ENCODE assay signal across 24 mouse cellular contexts in genomic region chr7:75220786-75221185, GRCm38 (mm10).
DNase-seq lines count a peak whose midpoint lies in the region; ATAC-seq and TF ChIP-seq lines count a peak whose summit lies in the region.
"Had no signal": no experiment of that assay in that cellular context is flagged by ENCODE, and none has a peak within 500 bp of the region (broad histone marks: within the 10 kb centered on the region; RNA-seq: fewer than 3 reads in every experiment).

No protein-coding gene starts in this region.

- WGBS in hindbrain, embryonic 14.5 days = 30% methylated on average over 1 of the region's 1 CpGs
- WGBS in hindbrain, embryonic 11.5 days = 53% methylated on average over 1 of the region's 1 CpGs
- 0% methylated on average over 1 of the region's 1 CpGs for WGBS in midbrain, postnatal 0 days
- WGBS in midbrain, embryonic 10.5 days = 59% methylated on average over 1 of the region's 1 CpGs
- WGBS in kidney, embryonic 14.5 days = 14% methylated on average over 1 of the region's 1 CpGs

- no peak for TF ChIP-seq CTCF in midbrain, postnatal 0 days (IDR thresholded peaks at IDR 0.05)

- peaks cover 9% of the 10 kb centered on the region; the same call in 1 of the 2 replicates for H3K9me3 ChIP-seq in hindbrain, embryonic 14.5 days (ENCODE audit: control insufficient read depth, low read length)
- no peaks in the 10 kb centered on the region for H3K9me3 ChIP-seq in hindbrain, embryonic 11.5 days (ENCODE audit: control insufficient read depth, low read length)
- H3K9me3 ChIP-seq in midbrain, postnatal 0 days (ENCODE audit: low read length) = no peaks in the 10 kb centered on the region
- no peaks in the 10 kb centered on the region; the same call in 1 of the 2 replicates for H3K9me3 ChIP-seq in midbrain, embryonic 10.5 days (replicated peaks)
- peaks cover 4% of the 10 kb centered on the region; the same call in 1 of the 2 replicates for H3K9me3 ChIP-seq in kidney, embryonic 14.5 days (ENCODE audit: control insufficient read depth, low read length)
- H3K9me3 ChIP-seq: embryonic facial prominence, embryonic 15.5 days; midbrain, embryonic 12.5 days had no signal

- no peaks in the 10 kb centered on the region for H3K36me3 ChIP-seq in hindbrain, embryonic 14.5 days (replicated peaks; ENCODE audit: control insufficient read depth, insufficient read depth)
- no peaks in the 10 kb centered on the region for H3K36me3 ChIP-seq in hindbrain, embryonic 11.5 days (ENCODE audit: control insufficient read depth, insufficient read depth, low read length)
- H3K36me3 ChIP-seq in midbrain, postnatal 0 days (ENCODE audit: insufficient read depth, low read length) = no peaks in the 10 kb centered on the region
- H3K36me3 ChIP-seq in midbrain, embryonic 10.5 days = no peaks in the 10 kb centered on the region
- no peaks in the 10 kb centered on the region for H3K36me3 ChIP-seq in kidney, embryonic 14.5 days (ENCODE audit: control insufficient read depth, insufficient read depth, low read length)
- H3K36me3 ChIP-seq: embryonic facial prominence, embryonic 15.5 days; heart, embryonic 13.5 days; limb, embryonic 12.5 days; midbrain, embryonic 12.5 days had no signal

- no peak overlapping the region for H3K4me2 ChIP-seq in hindbrain, embryonic 14.5 days (replicated peaks)
- H3K4me2 ChIP-seq in hindbrain, embryonic 11.5 days (replicated peaks; ENCODE audit: low read depth, low read length) = no peak overlapping the region
- no peak overlapping the region for H3K4me2 ChIP-seq in midbrain, postnatal 0 days (ENCODE audit: low read depth, low read length, poor library complexity, severe bottlenecking)
- H3K4me2 ChIP-seq in kidney, embryonic 14.5 days (replicated peaks; ENCODE audit: low read depth, low read length) = no peak overlapping the region
- H3K4me2 ChIP-seq: embryonic facial prominence, embryonic 15.5 days; heart, embryonic 13.5 days; limb, embryonic 12.5 days; liver, embryonic 11.5 days; midbrain, embryonic 12.5 days had no signal

- H3K9ac ChIP-seq in hindbrain, embryonic 14.5 days = no peak overlapping the region
- H3K9ac ChIP-seq in hindbrain, embryonic 11.5 days (ENCODE audit: low read depth, low read length) = no peak overlapping the region
- H3K9ac ChIP-seq in midbrain, postnatal 0 days (replicated peaks; ENCODE audit: low read length, poor library complexity, severe bottlenecking) = no peak overlapping the region
- H3K9ac ChIP-seq in kidney, embryonic 14.5 days (ENCODE audit: low read depth, low read length) = no peak overlapping the region
- H3K9ac ChIP-seq: embryonic facial prominence, embryonic 15.5 days; heart, embryonic 13.5 days; limb, embryonic 12.5 days; liver, postnatal 0 days; midbrain, embryonic 12.5 days had no signal

- peak; percentile 53 for DNase-seq in cerebellum, adult 9-10 months
- no peak for DNase-seq in cerebellum, adult 11 months
- peak; percentile 46 for DNase-seq in hindbrain, embryonic 14.5 days (ENCODE audit: low spot score)
- no peak for DNase-seq in hindbrain, embryonic 11.5 days (ENCODE audit: low spot score)
- DNase-seq in midbrain, postnatal 0 days (ENCODE audit: low spot score) = peak; percentile 34
- DNase-seq in midbrain, embryonic 10.5 days (ENCODE audit: low spot score) = no peak
- DNase-seq in right cerebral cortex, postnatal 36 days (ENCODE audit: low spot score in 2 of 2) = no peak
- DNase-seq: adrenal gland, postnatal 14 days; cerebellum, adult 18-20 months; cerebellum, postnatal 25 days; embryo, embryonic 11 days; gastrocnemius, postnatal 25 days; heart, adult 2 months; heart, postnatal 4 days; kidney, adult 11 months; kidney, postnatal 4 days; liver, postnatal 0 days had no signal

- no peaks in the 10 kb centered on the region for H3K4me1 ChIP-seq in hindbrain, embryonic 14.5 days (replicated peaks; ENCODE audit: control insufficient read depth, insufficient read depth, low read length)
- H3K4me1 ChIP-seq in hindbrain, embryonic 11.5 days (replicated peaks; ENCODE audit: control insufficient read depth, insufficient read depth, low read length) = no peaks in the 10 kb centered on the region
- no peaks in the 10 kb centered on the region for H3K4me1 ChIP-seq in midbrain, postnatal 0 days (ENCODE audit: insufficient read depth, low read length)
- H3K4me1 ChIP-seq in midbrain, embryonic 10.5 days = no peaks in the 10 kb centered on the region
- H3K4me1 ChIP-seq in kidney, embryonic 14.5 days (ENCODE audit: control insufficient read depth, insufficient read depth, low read length) = 0 out of 2 replicates have a peak, but pooled peaks cover 3% of the 10 kb centered on the region
- H3K4me1 ChIP-seq: embryonic facial prominence, embryonic 15.5 days; limb, embryonic 12.5 days; midbrain, embryonic 12.5 days had no signal

- ATAC-seq in hindbrain, embryonic 14.5 days (ENCODE audit: low FRiP score) = 0 out of 2 replicates have a peak, but pooled peaks have one; percentile 17
- no peak for ATAC-seq in hindbrain, embryonic 11.5 days (ENCODE audit: low FRiP score)
- no peak for ATAC-seq in midbrain, postnatal 0 days (ENCODE audit: low FRiP score)
- ATAC-seq in kidney, embryonic 14.5 days (ENCODE audit: low FRiP score, low TSS enrichment) = no peak
- ATAC-seq: liver, postnatal 0 days had no signal

- H3K4me3 ChIP-seq in hindbrain, embryonic 14.5 days (replicated peaks; ENCODE audit: low read length) = no peak overlapping the region
- no peak overlapping the region for H3K4me3 ChIP-seq in hindbrain, embryonic 11.5 days (ENCODE audit: low read depth, low read length)
- H3K4me3 ChIP-seq in midbrain, postnatal 0 days (ENCODE audit: low read depth, low read length) = no peak overlapping the region
- H3K4me3 ChIP-seq in midbrain, embryonic 10.5 days = no peak overlapping the region
- H3K4me3 ChIP-seq in kidney, embryonic 14.5 days (ENCODE audit: low read length) = no peak overlapping the region
- H3K4me3 ChIP-seq: embryonic facial prominence, embryonic 15.5 days; heart, adult 2 months; heart, embryonic 13.5 days; limb, embryonic 12.5 days; midbrain, embryonic 12.5 days had no signal

- H3K27ac ChIP-seq in hindbrain, embryonic 14.5 days = no peak overlapping the region
- H3K27ac ChIP-seq in hindbrain, embryonic 11.5 days (ENCODE audit: low read depth, low read length) = no peak overlapping the region
- H3K27ac ChIP-seq in midbrain, postnatal 0 days (ENCODE audit: low read depth, low read length) = no peak overlapping the region
- no peak overlapping the region for H3K27ac ChIP-seq in midbrain, embryonic 10.5 days (replicated peaks)
- no peak overlapping the region for H3K27ac ChIP-seq in kidney, embryonic 14.5 days (ENCODE audit: low read depth, low read length)
- H3K27ac ChIP-seq: embryonic facial prominence, embryonic 15.5 days; heart, adult 2 months; heart, embryonic 13.5 days; limb, embryonic 12.5 days; macrophage; midbrain, embryonic 12.5 days had no signal

- no peaks in the 10 kb centered on the region for H3K27me3 ChIP-seq in hindbrain, embryonic 14.5 days (ENCODE audit: control insufficient read depth, insufficient read depth, low read length)
- H3K27me3 ChIP-seq in hindbrain, embryonic 11.5 days (ENCODE audit: control insufficient read depth, insufficient read depth, low read length) = no peaks in the 10 kb centered on the region
- no peaks in the 10 kb centered on the region for H3K27me3 ChIP-seq in midbrain, postnatal 0 days (ENCODE audit: insufficient read depth, low read length)
- H3K27me3 ChIP-seq in midbrain, embryonic 10.5 days (ENCODE audit: low read depth, poor library complexity, severe bottlenecking) = no peaks in the 10 kb centered on the region
- H3K27me3 ChIP-seq in kidney, embryonic 14.5 days (ENCODE audit: control insufficient read depth, insufficient read depth, low read length) = no peaks in the 10 kb centered on the region
- H3K27me3 ChIP-seq: embryonic facial prominence, embryonic 15.5 days; heart, embryonic 13.5 days; limb, embryonic 12.5 days; midbrain, embryonic 12.5 days had no signal

Comparison
In these comparisons a context has a peak if more than half of its experiments do, and no peak if none do; other contexts are left out.
1. DNase-seq: peak in cerebellum, adult 9-10 months (single experiment), hindbrain, embryonic 14.5 days (single experiment) and midbrain, postnatal 0 days (single experiment); none in cerebellum, adult 11 months (single experiment), hindbrain, embryonic 11.5 days (single experiment), midbrain, embryonic 10.5 days (single experiment) and right cerebral cortex, postnatal 36 days (0 of 2).